ENCODE assay signal across 18 mouse cellular contexts in genomic region chr7:45198961-45199360, GRCm38 (mm10). TPM values are rescaled to one million over a fixed set of nuclear protein-coding genes. Genes with fewer than 3 reads are reported as not detected.
DNase-seq lines count a peak whose midpoint lies in the region; TF ChIP-seq lines count a peak whose summit lies in the region.
"Had no signal": no experiment of that assay in that cellular context is flagged by ENCODE, and none has a peak within 500 bp of the region (broad histone marks: within the 10 kb centered on the region; RNA-seq: fewer than 3 reads in every experiment).

No protein-coding gene starts in this region.

- DNase-seq in cerebellum, adult 9-10 months, result peak; percentile 62
- no peak for DNase-seq in cerebellum, postnatal 10 days
- DNase-seq in layer of hippocampus, adult 2 months (ENCODE audit: low spot score in 2 of 2), result no peak
- no peak for DNase-seq in layer of hippocampus, postnatal 25 days (ENCODE audit: extremely low spot score in 1 of 2, low spot score in 1 of 2)
- DNase-seq in right cerebral cortex, postnatal 25 days, result peak; percentile 48
- no peak for DNase-seq in right cerebral cortex, postnatal 4 days
- no peak for DNase-seq in heart, adult 11 months
- no peak for DNase-seq in adrenal gland, postnatal 14 days
- DNase-seq: thymus, adult 2 months had no signal

- peak overlapping the region; percentile 62; the same call in 1 of the 2 replicates for H3K27ac ChIP-seq in layer of hippocampus, adult 2 months
- H3K27ac ChIP-seq: forebrain, embryonic 12.5 days; gastrocnemius, adult 2 months; limb, embryonic 15.5 days had no signal

- no peak overlapping the region for H3K4me3 ChIP-seq in layer of hippocampus, adult 2 months
- H3K4me3 ChIP-seq: forebrain, embryonic 12.5 days; gastrocnemius, adult 2 months; limb, embryonic 15.5 days; megakaryocyte, embryonic 14.5 days had no signal

- TF ChIP-seq CTCF in layer of hippocampus, adult 2 months (conservative IDR thresholded peaks at IDR 0.05), result no peak

RNA-seq across cellular contexts. Expression of gene Ccdc155, which starts 5.7 kb away (rescaled TPM):
- 1 to 10 TPM; 3.5 to 3.9 TPM for total RNA-seq in layer of hippocampus, adult 2 months (2021)
- total RNA-seq in layer of hippocampus, postnatal 25 days (2021), result 1 to 10 TPM; 2.4 to 2.9 TPM
- 0.22 and 0.23 TPM in 2 replicates for total RNA-seq in adrenal gland, postnatal 14 days (2021)
- total RNA-seq: gastrocnemius, adult 2 months had no signal

RNA-seq across cellular contexts. Expression of gene Dkkl1, which starts 13.0 kb away (rescaled TPM):
- 1 to 10 TPM; 1.6 TPM for total RNA-seq in layer of hippocampus, adult 2 months (2021)
- total RNA-seq in layer of hippocampus, postnatal 25 days (2021), result 1 to 10 TPM; 1.2 to 2.4 TPM
- 0.98 TPM in 1 of 2 replicates, not detected in the other for total RNA-seq in adrenal gland, postnatal 14 days (2021)
- total RNA-seq: gastrocnemius, adult 2 months; heart, adult 18-20 months; heart, postnatal 4 days had no signal

RNA-seq across cellular contexts. Expression of gene Tead2, which starts 16.6 kb away (rescaled TPM):
- 1 to 10 TPM; 4.3 to 5.7 TPM for total RNA-seq in layer of hippocampus, adult 2 months (2021)
- total RNA-seq in layer of hippocampus, postnatal 25 days (2021), result 1 to 10 TPM; 4.7 to 5.5 TPM
- 17.8 and 19.2 TPM in 2 replicates for total RNA-seq in adrenal gland, postnatal 14 days (2021)

RNA-seq across cellular contexts. Expression of gene Pth2, which starts 18.2 kb away (rescaled TPM):
- not detected for total RNA-seq in layer of hippocampus, adult 2 months (2021)
- total RNA-seq in layer of hippocampus, postnatal 25 days (2021), result not detected
- total RNA-seq in adrenal gland, postnatal 14 days (2021), result not detected in 2 replicates
- total RNA-seq: adrenal gland, postnatal 10 days; gastrocnemius, adult 2 months; heart, adult 18-20 months; heart, postnatal 4 days; layer of hippocampus, postnatal 36 days; midbrain, postnatal 0 days had no signal

RNA-seq across cellular contexts. Expression of gene Gfy, which starts 19.6 kb away (rescaled TPM):
- total RNA-seq in layer of hippocampus, adult 2 months (2021), result under 1 TPM in 1 of 2 experiments, not detected in 1; 0.20 TPM
- total RNA-seq in layer of hippocampus, postnatal 25 days (2021), result under 1 TPM in 1 of 2 experiments, not detected in 1; 0.26 TPM
- not detected in 2 replicates for total RNA-seq in adrenal gland, postnatal 14 days (2021)
- total RNA-seq: adrenal gland, postnatal 10 days; gastrocnemius, adult 2 months; heart, adult 18-20 months; heart, postnatal 4 days; midbrain, postnatal 0 days had no signal

Comparison
In these comparisons a context has a peak if more than half of its experiments do, and no peak if none do; other contexts are left out.
1. DNase-seq: peak in cerebellum, adult 9-10 months (single experiment) and right cerebral cortex, postnatal 25 days (single experiment); none in cerebellum, postnatal 10 days (0 of 2), layer of hippocampus, adult 2 months (0 of 2), layer of hippocampus, postnatal 25 days (0 of 2), right cerebral cortex, postnatal 4 days (single experiment), heart, adult 11 months (single experiment) and adrenal gland, postnatal 14 days (single experiment).